Mouse (Mus musculus) frontal cortex, postnatal 36 days (tissue): ENCODE data around the gene Arhgef7.

Experiments used
- DNase-seq, 2 experiments: peaks; one replicate each; pipeline ENCODE4 v3.0.0; 2022; ENCODE audit warnings: low spot score in 2 of 2

The Arhgef7 gene

GRCm38 (mm10) chr8:11797729-11798479 is 70.4 kb downstream of the Arhgef7 start:
- DNase-seq: peak in 1 of 2 experiments; percentile 72

DNA sequence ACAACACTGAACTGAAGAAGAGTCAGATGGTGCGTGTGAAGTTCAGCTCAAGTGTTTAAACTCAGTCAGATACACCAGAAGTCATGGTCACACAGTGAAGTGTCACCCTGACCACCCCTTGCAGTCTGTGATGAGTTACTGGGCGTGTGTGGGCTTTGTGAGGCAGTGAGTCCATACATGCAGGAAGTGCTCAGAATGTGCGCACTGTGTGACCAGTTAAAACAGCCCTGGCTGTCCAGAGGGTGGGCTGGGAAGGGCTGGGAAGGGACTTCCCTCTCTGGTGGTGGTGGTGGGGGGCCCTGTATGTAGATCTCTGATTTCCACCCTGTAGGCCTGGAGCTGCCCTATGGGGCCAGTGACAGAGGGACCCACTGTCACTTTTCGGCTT is 71.0 kb downstream of the Arhgef7 start:
- DNase-seq: no peak

GRCm38 (mm10) chr8:11799098-11799497 is 71.6 kb downstream of the Arhgef7 start:
- DNase-seq: no peak

DNA sequence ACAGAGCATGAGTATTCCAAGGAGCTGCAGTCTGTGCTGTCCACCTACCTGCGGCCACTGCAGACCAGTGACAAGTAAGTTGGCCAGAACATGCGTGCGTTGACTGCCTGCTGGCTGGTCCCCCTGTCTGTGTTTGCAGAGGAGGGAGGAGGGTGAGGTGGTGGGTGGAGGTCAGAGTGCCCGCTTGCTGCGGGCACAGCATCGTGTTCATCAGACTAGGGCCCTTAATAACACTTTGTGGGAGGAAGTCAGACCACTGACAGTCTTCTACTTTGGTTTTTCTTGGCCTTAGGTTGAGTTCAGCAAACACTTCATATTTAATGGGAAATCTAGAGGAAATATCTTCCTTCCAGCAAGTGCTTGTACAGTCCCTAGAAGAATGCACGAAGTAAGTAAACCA is 73.0 kb downstream of the Arhgef7 start:
- DNase-seq: no peak

- no peak for DNase-seq
Observed at GRCm38 (mm10) chr8:11801571-11801970, 74.0 kb downstream of the Arhgef7 start.

DNA sequence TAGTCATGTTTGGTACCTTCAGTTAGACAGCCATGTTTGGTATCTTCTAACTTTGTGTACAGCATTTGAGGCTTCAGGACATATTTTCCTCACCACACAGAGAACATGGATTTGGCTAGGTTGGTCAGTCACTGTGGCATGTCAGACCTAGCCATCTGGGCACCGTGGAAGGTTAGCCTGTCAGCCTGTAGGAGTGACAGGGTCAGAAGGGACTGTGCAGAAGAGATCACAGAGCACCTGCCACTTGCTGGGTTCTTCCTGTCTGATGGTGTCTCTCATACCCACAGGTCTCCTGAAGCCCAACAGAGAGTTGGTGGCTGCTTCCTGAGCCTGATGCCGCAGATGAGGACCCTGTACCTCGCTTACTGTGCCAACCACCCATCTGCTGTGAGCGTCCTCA is 77.4 kb downstream of the Arhgef7 start:
- no peak for DNase-seq

- no peak for DNase-seq
Observed at GRCm38 (mm10) chr8:11806252-11806651, 78.7 kb downstream of the Arhgef7 start.

DNA sequence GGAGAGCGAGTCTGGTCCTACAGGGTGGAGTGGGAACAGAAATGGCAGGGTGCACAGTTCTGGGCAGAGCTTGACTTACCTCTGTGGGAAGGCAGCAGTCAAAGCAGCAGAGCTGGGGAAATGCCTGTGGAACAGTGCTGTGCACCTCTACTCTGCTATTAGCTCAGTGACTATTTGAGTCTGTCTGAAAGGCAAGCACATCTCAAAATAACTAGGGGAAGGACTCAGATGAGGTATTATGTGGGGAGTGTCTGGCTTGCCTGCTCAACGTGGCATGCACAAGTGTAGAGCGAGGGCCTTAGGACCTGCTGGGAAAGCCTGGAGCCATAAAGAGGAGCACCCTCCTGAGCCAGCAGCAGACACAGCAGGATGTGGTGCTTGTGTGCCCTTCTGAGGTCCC is 79.8 kb downstream of the Arhgef7 start:
- no peak for DNase-seq

DNA sequence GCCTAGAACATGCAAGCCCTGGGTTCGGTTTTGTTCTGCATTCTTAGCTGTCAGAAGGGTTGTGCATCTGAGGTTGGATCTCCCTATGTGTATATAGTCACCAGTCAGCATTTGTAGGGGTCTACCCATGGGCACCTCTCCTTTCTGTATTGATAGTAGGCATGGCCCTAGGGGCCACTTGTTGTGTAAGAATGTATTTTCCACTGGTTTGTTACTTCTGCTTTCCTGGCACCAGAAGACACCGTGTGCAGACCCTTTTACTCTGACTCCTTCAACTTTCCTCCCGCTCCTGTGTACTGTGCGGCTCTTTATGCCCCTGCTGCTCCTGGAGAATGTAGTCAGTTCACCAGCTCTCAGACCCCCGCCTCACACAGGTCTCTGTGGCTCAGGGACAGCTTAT is 80.5 kb downstream of the Arhgef7 start:
- DNase-seq: no peak

DNA sequence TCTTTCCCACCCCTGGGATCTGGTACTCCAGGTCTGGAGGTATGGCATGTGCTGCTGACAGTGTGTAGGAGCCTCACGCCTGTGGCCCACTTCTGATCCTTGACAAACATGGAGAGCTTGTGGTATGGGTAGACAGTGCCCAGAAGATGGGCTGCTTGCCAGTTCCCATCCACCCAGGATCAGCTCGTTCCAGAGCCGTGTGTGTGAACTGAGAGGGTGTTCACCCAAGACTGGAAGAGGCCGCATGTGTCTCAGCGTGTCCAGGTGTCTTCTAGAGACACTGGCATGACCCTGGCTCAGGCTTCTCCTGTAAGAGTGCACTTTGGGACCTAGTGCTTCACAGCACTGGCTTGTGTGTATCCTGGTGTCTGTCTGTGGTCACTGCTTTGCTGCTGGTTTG is 82.9 kb downstream of the Arhgef7 start:
- DNase-seq: no peak

DNA sequence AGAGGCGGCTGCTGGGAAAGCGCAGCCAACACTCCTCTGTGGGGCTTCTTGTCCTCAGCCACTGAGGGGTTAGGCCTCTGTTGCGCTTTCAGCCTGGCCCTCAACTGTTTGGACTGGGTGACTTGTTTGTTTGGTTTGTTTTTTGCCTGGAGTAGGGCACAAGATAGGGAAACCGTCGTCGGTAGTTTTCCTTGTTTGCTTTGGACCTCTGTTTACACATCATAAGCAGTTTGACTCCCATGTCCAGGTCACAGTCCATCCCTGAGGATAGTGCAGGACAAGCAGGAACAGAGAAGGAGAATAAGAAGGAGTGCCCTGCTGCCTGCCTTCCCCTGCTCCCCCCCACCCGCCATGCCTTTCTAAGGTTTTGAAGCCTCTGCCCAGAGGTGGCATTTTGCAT is 86.3 kb downstream of the Arhgef7 start:
- DNase-seq: no peak

DNA sequence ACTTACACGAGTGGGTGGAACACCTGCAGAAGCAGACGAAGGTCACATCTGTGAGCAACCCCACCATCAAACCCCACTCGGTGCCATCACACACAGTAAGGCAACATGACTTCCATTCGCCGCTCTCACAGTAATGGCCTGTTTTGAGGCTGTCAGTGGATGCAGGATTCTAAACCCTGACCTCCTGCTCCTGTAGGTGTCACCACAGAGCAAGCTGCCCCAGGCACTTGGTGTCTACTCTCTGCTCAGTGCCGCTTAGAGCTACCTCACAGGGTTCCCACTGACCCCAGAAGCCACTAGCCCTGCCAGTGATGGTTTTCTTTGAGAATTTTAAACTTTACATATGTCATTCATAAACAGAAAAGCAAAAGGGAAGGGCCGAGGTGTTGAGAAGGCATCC is 87.7 kb downstream of the Arhgef7 start:
- DNase-seq: no peak

DNA sequence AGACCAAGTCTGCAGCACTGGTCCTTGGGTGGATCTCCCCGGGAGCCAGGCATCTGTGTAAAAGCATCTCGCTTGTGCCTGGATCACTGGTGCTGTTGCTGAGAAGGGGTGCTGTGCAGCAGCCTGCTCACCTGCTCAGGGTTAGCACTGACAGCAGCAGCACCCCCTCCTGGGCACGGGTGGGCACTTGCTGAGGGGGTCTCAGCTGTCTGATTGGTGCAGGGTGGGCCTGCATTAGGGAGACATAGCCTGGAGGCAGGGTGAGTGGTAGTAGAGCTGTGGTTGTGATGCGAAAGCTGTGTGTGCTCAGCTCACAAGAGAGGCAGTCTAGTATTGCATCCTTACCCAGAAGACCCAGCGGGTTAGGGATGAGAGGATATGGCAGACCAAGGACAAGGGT is 92.6 kb downstream of the Arhgef7 start:
- DNase-seq: no peak

GRCm38 (mm10) chr8:11820568-11820967 is 93.0 kb downstream of the Arhgef7 start:
- no peak for DNase-seq

DNA sequence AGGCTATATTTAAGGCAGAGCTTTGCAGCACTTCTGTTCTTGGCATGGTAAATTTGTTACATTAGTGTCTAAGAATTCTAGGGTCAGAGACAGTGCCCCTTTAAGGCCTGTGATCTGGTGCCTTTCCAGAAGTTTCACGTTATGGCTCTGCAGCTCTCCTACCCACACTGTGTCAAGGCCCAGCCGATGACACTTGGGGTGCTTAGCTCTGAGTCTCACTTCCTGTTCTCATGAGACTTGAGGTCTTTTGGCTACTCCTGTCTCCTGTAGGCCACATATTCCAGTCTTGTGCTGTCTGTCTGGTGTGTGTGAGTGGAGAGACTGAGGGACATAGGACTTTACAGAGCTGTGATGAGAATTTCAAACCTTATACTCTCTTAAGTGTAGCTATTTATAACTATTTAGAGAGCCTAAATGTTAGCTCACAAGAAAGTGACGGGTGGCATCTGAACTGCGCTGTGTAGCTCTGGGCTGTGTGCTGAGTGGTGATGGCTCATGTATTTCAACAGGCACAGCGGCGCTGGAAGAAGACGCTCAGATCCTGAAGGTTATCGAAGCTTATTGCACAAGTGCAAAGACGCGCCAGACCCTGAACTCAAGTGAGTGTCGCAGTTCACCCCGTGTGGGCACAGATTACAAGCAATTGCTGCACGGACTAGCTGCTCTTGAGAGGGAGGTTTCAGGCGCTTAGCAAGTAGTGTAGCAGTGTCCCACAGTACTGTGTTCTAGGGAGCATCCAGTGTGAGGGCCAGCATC is 94.1 kb downstream of the Arhgef7 start:
- no peak for DNase-seq

GRCm38 (mm10) chr8:11822550-11823060 is 95.1 kb downstream of the Arhgef7 start:
- DNase-seq: no peak

DNA sequence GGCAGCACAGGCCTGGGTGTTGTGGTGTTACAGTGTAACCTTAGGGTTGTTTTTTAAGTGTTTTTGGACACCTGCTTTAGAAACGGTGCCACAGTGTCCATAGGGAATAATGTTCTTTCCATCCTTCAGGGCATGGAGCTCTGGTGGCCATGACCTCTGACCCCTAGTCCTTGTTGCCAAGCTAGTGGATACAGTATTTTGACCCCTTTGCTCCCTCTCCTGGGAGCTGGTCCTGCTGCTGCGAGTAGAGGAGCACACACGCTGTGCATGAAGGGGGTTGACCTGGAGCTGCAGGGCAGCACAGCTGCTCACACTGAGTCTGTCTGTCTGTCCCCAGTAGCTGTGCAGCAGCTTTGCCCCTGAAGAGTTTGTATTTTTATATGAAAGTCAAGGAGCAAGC is 98.2 kb downstream of the Arhgef7 start:
- no peak for DNase-seq

GRCm38 (mm10) chr8:11827312-11827711 is 99.8 kb downstream of the Arhgef7 start:
- DNase-seq: no peak

DNA sequence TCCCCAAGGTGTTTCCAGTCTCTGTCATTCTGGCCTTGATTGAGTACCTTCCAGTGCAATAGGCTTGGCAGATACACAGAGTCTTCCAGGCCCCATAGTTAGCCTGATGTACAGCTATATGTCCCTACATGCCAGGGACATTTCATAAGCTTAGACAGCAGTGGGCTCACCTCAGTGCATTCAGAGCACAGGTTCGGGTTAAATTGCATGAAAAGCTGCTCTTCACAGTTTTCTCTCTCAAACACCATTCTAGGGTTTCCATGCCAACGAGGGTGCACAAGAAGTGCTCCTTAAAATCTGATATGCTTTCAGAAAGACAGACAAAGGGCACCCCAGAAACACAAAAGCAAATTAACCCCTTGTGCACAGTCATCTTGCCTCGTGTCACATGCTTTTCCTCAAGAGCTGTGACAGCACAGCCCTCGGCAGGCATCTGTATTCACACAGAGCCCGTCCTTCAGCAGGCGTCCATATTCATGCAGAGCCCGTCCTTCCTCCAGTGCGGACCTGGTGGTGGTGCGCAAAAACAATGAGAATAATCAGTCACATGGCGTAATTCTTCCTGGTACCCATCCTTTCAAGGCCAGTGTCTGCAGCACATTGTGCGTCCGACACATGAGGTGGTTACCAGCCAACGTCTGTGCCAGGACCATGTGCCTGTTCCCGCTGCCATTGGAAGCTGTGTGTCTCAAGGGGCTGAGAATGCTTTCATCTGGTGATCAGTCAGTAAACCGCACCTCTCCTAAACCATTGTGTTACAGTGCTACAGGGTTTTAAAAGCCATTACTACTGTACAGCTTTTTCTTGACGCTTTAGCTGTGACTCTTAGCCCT is 102.9 kb downstream of the Arhgef7 start:
- DNase-seq: no peak

DNA sequence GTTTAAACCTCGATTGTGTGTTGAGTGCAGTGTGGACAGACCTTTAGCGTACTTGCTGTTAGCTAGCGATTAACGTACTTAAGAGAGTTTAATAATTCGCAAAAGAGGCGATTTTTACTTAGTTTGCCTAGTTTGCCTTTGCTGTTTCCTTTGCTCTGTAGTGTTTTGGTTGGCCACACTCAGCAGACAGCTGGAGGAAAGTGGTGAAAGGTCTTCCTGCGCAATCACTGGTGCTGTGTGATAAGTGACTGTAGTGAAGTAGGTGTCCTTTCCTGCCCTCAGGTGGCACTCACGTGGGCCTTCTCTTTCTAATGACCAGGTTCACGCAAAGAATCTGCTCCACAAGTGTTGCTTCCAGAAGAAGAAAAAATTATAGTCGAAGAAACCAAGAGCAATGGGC is 103.7 kb downstream of the Arhgef7 start:
- no peak for DNase-seq

DNA sequence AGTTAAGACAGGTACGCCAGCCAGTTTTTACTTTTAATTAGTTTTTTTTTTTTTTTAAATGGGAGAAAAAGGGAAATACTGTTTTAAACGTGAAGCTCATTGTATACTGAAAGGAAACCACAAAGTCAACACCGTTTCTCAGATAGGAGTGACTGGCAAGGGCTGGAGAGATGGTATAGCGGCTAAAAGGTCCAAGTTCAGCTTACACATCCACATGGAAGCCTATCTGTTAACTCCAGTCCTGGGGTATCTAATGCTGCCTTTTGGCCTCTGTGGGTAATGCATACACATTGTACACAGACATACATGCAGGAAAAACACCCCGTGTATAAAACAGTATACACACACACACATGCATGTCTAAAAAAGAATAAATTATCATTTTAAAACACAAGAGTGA is 104.4 kb downstream of the Arhgef7 start:
- DNase-seq: no peak

GRCm38 (mm10) chr8:11833157-11833556 is 105.6 kb downstream of the Arhgef7 start:
- no peak for DNase-seq
